Mouse (Mus musculus) cortical plate, adult 2 months (tissue): ENCODE data around the gene Dnaaf1.

ENCODE experiments used
- CTCF ChIP-seq: fragments of 200-500 bp; IDR thresholded peaks from 2 replicates; pipeline ENCODE4 v1.5.1; 2011; ENCODE audit warnings: mild to moderate bottlenecking, control low read depth, low read length; ENCODE audit not compliant: insufficient read depth; ENCODE audit errors: extremely low read depth
- POLR2A ChIP-seq: fragments of 200-500 bp; IDR thresholded peaks from 2 replicates; pipeline ENCODE4 v1.6.1; 2011; ENCODE audit warnings: mild to moderate bottlenecking, low read length, control low read depth; ENCODE audit not compliant: insufficient read depth; ENCODE audit errors: extremely low read depth

GRCm38 (mm10) chr8:119641058-119641457, 66.0 kb downstream of the Dnaaf1 start:
- TF ChIP-seq POLR2A (no peak), CTCF (no peak)
